Mouse (Mus musculus): Measurements from ENCODE around the gene Hc. TPM values are rescaled to one million over a fixed set of nuclear protein-coding genes. Genes with fewer than 3 reads are reported as not detected.
A peak's percentile ranks its signal among the peaks of the same experiment; 100 is the strongest.

Gene Hc
- 0.17 and 0.33 TPM in 2 replicates for polyA plus RNA-seq (2012; rRNA removed)
- polyA plus RNA-seq (2014; fragmentation: Nextera tagmentation; extraction: Ambion mirVana), result 0.29 TPM in 1 of 2 replicates, not detected in the other

GRCm38 (mm10) chr2:35061338-35061737 lies at the start of gene Hc:
Gene Hc (minus strand): TSS chr2:35061438.
- TF ChIP-seq POLR2A (IDR thresholded peaks at IDR 0.05; ENCODE audit: borderline replicate concordance, extremely low read depth, insufficient read depth, insufficient read length), result no peak
- DNase-seq (ENCODE audit: low spot score), result no peak
- Histone ChIP-seq H3K36me3 (ENCODE audit: control insufficient read depth, insufficient read depth, low read length) (no peaks in the 10 kb centered on the region), H3K9me3 (ENCODE audit: control insufficient read depth, low read length) (no peaks in the 10 kb centered on the region), H3K9ac (ENCODE audit: low read depth, low read length, severe bottlenecking) (no peak within 1 kb of the TSS), H3K27ac (replicated peaks; ENCODE audit: low read depth, low read length) (no peak within 1 kb of the TSS), H3K4me1 (ENCODE audit: control insufficient read depth, insufficient read depth, low read length) (no peaks in the 10 kb centered on the region), H3K4me2 (replicated peaks; ENCODE audit: low read depth, low read length, severe bottlenecking) (no peak within 1 kb of the TSS), H3K27me3 (ENCODE audit: control insufficient read depth, insufficient read depth, low read length) (no peaks in the 10 kb centered on the region), H3K4me3 (replicated peaks; ENCODE audit: low read length) (no peak within 1 kb of the TSS)
- ATAC-seq (ENCODE audit: low FRiP score, low read depth), result no peak
- WGBS, result 80% methylated on average over 5 of the region's 5 CpGs

- Histone ChIP-seq H3K9ac (ENCODE audit: low read depth, low read length, severe bottlenecking) (no peak overlapping the region), H3K4me2 (replicated peaks; ENCODE audit: low read depth, low read length, severe bottlenecking) (no peak overlapping the region), H3K4me1 (ENCODE audit: control insufficient read depth, insufficient read depth, low read length) (no peaks in the 10 kb centered on the region), H3K4me3 (replicated peaks; ENCODE audit: low read length) (no peak overlapping the region), H3K27ac (replicated peaks; ENCODE audit: low read depth, low read length) (no peak overlapping the region), H3K36me3 (ENCODE audit: control insufficient read depth, insufficient read depth, low read length) (peaks cover 4% of the 10 kb centered on the region; the same call in 1 of the 2 replicates), H3K27me3 (ENCODE audit: control insufficient read depth, insufficient read depth, low read length) (no peaks in the 10 kb centered on the region), H3K9me3 (ENCODE audit: control insufficient read depth, low read length) (no peaks in the 10 kb centered on the region)
- ATAC-seq (ENCODE audit: low FRiP score, low read depth) (no peak), DNase-seq (ENCODE audit: low spot score) (no peak)
- 80% methylated on average over 2 of the region's 2 CpGs for WGBS
- TF ChIP-seq POLR2A (IDR thresholded peaks at IDR 0.05; ENCODE audit: borderline replicate concordance, extremely low read depth, insufficient read depth, insufficient read length), result no peak
These were observed 49.3 kb upstream of the Hc start for GRCm38 (mm10) chr2:35110521-35110920.

GRCm38 (mm10) chr2:35109924-35110304 lies 48.7 kb upstream of the Hc start:
- WGBS, result 2% methylated on average over 13 of the region's 13 CpGs

GRCm38 (mm10) chr2:35109141-35109923 lies 48.1 kb upstream of the Hc start, which contains the start of gene Cntrl:
Gene Cntrl (plus strand): TSS chr2:35109492.
- Histone ChIP-seq H3K27ac (replicated peaks; ENCODE audit: low read depth, low read length) (peak within 1 kb of the TSS; percentile 52), H3K9ac (ENCODE audit: low read depth, low read length, severe bottlenecking) (peak within 1 kb of the TSS; percentile 55), H3K27me3 (ENCODE audit: control insufficient read depth, insufficient read depth, low read length) (no peaks in the 10 kb centered on the region), H3K4me3 (replicated peaks; ENCODE audit: low read length) (peak within 1 kb of the TSS; percentile 61), H3K4me1 (ENCODE audit: control insufficient read depth, insufficient read depth, low read length) (no peaks in the 10 kb centered on the region), H3K9me3 (ENCODE audit: control insufficient read depth, low read length) (no peaks in the 10 kb centered on the region), H3K36me3 (ENCODE audit: control insufficient read depth, insufficient read depth, low read length) (no peaks in the 10 kb centered on the region), H3K4me2 (replicated peaks; ENCODE audit: low read depth, low read length, severe bottlenecking) (peak within 1 kb of the TSS; percentile 63)
- peak; percentile 92 for DNase-seq (ENCODE audit: low spot score)
- peak; percentile 97 for ATAC-seq (ENCODE audit: low FRiP score, low read depth)
- TF ChIP-seq POLR2A (IDR thresholded peaks at IDR 0.05; ENCODE audit: borderline replicate concordance, extremely low read depth, insufficient read depth, insufficient read length), result 0 out of 2 replicates have a peak, but pooled peaks have one; percentile 44
- WGBS, result 1% methylated on average over 58 of the region's 62 CpGs

More at GRCm38 (mm10) chr2:35109924-35110304, 48.7 kb upstream of the Hc start:
- Histone ChIP-seq H3K36me3 (ENCODE audit: control insufficient read depth, insufficient read depth, low read length) (no peaks in the 10 kb centered on the region), H3K4me2 (replicated peaks; ENCODE audit: low read depth, low read length, severe bottlenecking) (peak overlapping the region; percentile 63), H3K9me3 (ENCODE audit: control insufficient read depth, low read length) (no peaks in the 10 kb centered on the region), H3K27ac (replicated peaks; ENCODE audit: low read depth, low read length) (peak overlapping the region; percentile 52; the same call in 1 of the 2 replicates), H3K4me3 (replicated peaks; ENCODE audit: low read length) (peak overlapping the region; percentile 61), H3K4me1 (ENCODE audit: control insufficient read depth, insufficient read depth, low read length) (no peaks in the 10 kb centered on the region), H3K27me3 (ENCODE audit: control insufficient read depth, insufficient read depth, low read length) (no peaks in the 10 kb centered on the region), H3K9ac (ENCODE audit: low read depth, low read length, severe bottlenecking) (peak overlapping the region; percentile 55)
- no peak for TF ChIP-seq POLR2A (IDR thresholded peaks at IDR 0.05; ENCODE audit: borderline replicate concordance, extremely low read depth, insufficient read depth, insufficient read length)
- DNase-seq (ENCODE audit: low spot score) (no peak), ATAC-seq (ENCODE audit: low FRiP score, low read depth) (no peak; the same call in 1 of the 2 replicates)

GRCm38 (mm10) chr2:35108712-35109111 lies 47.5 kb upstream of the Hc start:
- Histone ChIP-seq H3K27me3 (ENCODE audit: control insufficient read depth, insufficient read depth, low read length) (no peaks in the 10 kb centered on the region), H3K27ac (replicated peaks; ENCODE audit: low read depth, low read length) (peak overlapping the region; percentile 52), H3K4me2 (replicated peaks; ENCODE audit: low read depth, low read length, severe bottlenecking) (peak overlapping the region; percentile 63), H3K4me1 (ENCODE audit: control insufficient read depth, insufficient read depth, low read length) (no peaks in the 10 kb centered on the region), H3K36me3 (ENCODE audit: control insufficient read depth, insufficient read depth, low read length) (no peaks in the 10 kb centered on the region), H3K9me3 (ENCODE audit: control insufficient read depth, low read length) (no peaks in the 10 kb centered on the region), H3K4me3 (replicated peaks; ENCODE audit: low read length) (peak overlapping the region; percentile 61), H3K9ac (ENCODE audit: low read depth, low read length, severe bottlenecking) (peak overlapping the region; percentile 55)
- no peak for TF ChIP-seq POLR2A (IDR thresholded peaks at IDR 0.05; ENCODE audit: borderline replicate concordance, extremely low read depth, insufficient read depth, insufficient read length)
- DNase-seq (ENCODE audit: low spot score) (peak; percentile 65), ATAC-seq (ENCODE audit: low FRiP score, low read depth) (peak; percentile 19; the same call in 1 of the 2 replicates)
- WGBS, result 37% methylated on average over 3 of the region's 3 CpGs

All from limb, embryonic 14.5 days (tissue).